Mouse (Mus musculus): ENCODE results near the gene Il18bp. TPM values are rescaled to one million over a fixed set of nuclear protein-coding genes. Genes with fewer than 3 reads are reported as not detected.
"Not testable (repeated sequence)": the region's sequence is repeated elsewhere in the genome, so short reads cannot be mapped to it uniquely, and the experiment has no call there.

Gene Il18bp
- 10 to 100 TPM in 2 of 4 experiments, 1 to 10 TPM in 2; 7.1 to 15.8 (median 9.8) TPM for total RNA-seq (2022)

GRCm38 (mm10) chr7:102018590-102018989 is at the start of gene Il18bp:
Il18bp (minus strand) TSS chr7:102018690.
- DNase-seq (ENCODE audit: low spot score), result no peak

DNA sequence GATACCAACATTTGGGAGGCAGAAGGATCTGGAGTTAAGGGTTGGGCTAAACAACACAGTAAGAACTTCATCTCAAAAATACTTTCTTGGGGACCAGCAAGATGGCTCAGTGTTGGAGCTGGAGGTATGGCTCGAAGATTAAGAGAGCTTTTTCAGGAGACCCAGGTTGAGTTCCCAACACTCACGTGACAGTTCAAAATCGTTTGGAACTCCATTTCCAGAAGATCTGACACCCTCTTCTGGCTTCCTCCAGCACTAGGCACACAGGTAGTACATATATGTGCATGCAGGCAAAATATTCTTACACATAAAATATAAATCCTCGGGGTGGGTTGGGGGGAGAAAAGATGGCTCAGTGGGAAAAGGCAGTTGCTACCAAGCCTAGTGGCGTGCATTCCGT is 47.9 kb upstream of the Il18bp start:
- no peak for DNase-seq (ENCODE audit: low spot score)

GRCm38 (mm10) chr7:102065046-102065891 is 46.8 kb upstream of the Il18bp start, which contains the start of the genes Rnf121, Xndc1 and Xntrpc:
Rnf121 (minus strand) TSS chr7:102065469.
Xndc1 (plus strand) TSS chr7:102065511.
Xntrpc (plus strand) TSS chr7:102065713.
- peak; percentile 93 for DNase-seq (ENCODE audit: low spot score)

DNA sequence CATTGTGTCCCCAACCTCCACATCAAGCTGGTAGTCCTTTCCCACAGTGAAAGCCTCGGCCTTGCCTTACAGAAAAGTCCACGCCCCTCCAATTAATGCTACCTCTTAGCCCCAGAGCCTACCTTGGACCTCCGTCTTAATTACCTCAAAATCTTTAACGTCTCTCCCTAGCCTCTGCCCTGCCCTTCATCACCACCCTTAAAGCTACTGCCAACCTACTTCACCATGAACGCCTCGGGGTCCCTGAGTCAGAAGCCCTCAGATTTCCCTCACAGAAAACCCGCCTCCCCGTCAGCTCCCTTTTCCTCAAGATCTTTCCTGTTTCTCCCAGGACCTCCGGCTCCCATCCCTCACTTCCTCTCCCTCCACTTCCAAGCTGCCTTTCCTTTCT is 46.2 kb upstream of the Il18bp start:
- DNase-seq (ENCODE audit: low spot score), result no peak

DNA sequence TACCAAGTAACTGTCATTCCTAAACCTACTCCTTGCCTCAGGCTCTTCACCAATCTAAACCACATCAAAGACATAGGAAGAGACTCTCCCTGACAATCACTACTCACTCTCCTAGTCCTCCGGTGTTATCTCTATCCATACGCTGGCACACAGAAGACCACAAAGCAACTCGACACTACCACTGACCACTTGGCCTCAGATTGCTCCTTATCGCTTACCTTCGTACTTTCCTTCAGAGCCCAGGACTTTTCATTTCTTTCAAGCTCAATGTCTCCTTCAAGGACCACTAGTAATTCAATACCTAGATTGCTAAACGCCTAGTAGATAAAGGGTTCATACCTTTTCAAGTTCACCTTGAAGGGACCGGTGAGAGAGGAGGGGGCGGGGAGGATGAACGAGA is 45.4 kb upstream of the Il18bp start:
- no peak for DNase-seq (ENCODE audit: low spot score)

DNA sequence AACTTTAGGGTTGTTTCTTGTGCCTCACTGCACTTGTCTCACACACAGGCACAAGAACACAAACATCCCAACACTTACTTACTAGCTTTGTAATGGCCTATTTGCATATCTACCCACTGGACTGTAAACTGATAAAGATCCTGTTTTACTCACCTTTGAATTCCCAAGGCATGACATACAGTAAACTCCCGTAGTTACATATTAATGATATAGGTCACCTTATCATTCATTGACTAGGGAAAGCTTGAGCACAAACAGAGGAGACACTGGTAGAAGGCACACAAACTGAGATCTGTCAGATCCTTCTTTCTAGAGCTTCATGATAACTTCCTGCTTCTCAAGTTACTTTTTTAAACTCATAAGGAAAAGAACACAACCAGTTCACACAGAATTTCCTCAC is 43.7 kb upstream of the Il18bp start:
- no peak for DNase-seq (ENCODE audit: low spot score)

GRCm38 (mm10) chr7:102061353-102061752 is 42.9 kb upstream of the Il18bp start:
- DNase-seq (ENCODE audit: low spot score), result no peak

GRCm38 (mm10) chr7:102048524-102048923 is 30.0 kb upstream of the Il18bp start:
- DNase-seq (ENCODE audit: low spot score), result not testable (repeated sequence)

GRCm38 (mm10) chr7:102042314-102042713 is 23.8 kb upstream of the Il18bp start:
- DNase-seq (ENCODE audit: low spot score), result no peak

DNA sequence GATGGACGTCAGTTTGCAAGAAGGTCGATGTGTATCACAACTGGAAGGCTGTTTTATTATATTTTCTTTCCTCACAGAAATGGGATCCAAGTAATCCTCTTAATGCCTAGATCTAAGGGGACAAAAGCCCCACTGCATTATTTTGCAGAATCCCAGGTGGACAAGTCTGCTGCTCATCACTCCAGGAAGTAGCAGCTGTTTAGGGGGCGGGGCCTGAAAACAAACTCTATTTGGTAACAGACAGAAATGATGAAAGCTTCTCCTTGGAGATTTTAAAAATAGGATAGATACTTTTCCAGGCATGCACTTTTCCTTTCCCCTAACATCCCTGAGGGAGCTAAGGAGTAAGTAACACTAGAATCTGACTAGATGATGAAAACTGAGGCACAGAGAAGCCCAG is 18.8 kb upstream of the Il18bp start:
- DNase-seq (ENCODE audit: low spot score), result no peak

- DNase-seq (ENCODE audit: low spot score), result no peak
These were observed 17.0 kb upstream of the Il18bp start for GRCm38 (mm10) chr7:102035534-102035933.

DNA sequence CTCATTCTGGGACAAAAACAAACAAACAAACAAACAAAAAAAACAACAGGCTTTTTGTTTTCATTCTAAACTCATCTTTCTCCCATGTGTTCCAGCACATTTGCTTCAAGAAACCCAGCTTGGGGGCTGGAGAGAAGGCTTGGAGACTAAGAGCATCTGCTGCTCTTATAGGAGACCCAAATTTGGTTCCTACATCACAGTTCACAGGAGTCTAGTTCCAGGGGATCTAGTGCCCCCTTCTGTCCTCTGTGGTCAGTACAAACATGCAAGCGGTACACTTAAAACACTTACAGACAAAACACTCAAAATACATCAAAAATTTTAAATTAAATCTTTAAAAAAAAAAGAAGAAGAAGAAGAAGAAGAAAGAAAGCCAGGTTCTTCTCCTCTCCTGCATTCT is 16.4 kb upstream of the Il18bp start:
- DNase-seq (ENCODE audit: low spot score), result no peak

DNA sequence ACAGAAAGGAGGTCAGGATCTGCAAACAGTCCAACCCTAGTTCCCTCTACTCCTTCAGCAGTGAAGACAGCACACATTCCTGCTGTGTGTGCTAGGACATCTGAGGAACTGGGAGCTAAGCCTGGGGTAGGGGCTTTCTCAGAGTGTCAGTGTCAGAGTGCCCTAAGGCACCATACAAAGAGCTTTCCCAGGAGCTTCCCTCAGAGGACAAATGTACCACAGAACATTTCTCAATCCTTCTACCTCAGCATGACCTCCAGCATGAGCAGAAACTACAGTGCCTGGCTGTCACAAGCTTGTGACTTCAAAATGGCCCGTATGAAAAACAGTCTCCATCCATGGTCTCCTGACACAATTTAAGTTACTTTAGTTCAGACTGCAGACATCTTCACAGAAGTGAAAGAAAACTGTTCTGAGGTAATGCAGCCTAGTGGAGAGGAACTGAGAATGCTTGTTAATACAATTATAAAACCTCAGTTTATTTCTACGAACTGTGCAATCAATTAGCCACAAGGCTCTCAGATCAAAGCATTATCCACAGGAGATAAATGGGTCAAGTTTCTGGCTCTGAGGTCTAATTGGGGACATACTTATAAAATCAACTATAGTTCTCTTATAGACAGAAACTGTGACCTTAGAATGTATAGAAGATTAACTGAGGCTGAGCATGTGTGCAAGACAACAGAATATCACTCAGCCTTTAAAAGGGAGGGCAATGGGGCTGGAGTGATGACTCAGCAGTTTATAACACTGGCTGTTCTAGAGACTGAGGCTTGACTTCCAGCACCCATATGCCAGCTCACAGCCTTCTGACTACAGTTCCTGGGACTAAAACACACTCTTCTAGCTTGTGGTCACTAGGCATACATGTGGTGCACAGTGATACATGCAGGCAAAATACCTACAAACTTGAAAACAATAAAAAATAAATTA is 7.0 kb upstream of the Il18bp start:
- no peak for DNase-seq (ENCODE audit: low spot score)

DNA sequence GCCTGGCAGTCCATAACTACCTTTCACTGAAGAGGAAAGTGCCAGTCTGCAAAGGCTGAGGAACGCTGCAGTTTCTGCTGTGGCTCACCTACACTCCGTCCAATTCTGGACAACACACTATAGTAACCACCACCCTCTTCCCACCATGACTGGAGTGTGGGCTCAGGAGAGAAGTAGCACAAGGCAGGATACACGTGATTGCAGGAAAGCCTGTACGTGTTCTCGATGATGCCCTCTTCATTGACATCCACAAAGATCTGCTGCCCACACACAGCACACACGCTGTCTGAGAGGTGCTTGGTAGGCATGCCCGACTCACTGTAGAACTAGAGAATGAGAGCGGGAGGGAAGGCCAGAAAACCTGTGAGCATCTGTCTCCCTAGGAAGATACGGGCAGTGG is 5.3 kb upstream of the Il18bp start:
- no peak for DNase-seq (ENCODE audit: low spot score)

DNA sequence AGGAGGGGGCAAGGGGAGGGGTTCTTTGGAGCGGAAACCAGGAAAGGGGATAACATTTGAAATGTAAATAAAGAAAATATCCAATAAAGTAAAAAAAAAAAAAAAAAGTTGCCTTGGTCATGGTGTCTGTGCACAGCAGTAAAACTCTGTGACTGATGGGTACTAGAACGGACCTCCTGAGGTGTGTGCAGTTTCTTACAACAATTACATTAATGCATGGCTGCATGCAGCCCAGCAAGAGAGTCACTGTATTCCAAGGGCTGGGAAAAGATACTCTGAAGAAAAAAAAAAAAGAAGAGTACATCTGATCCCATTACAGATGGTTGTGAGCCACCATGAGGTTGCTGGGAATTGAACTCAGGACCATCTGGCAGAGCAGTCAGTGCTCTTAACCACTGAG is 2.4 kb upstream of the Il18bp start:
- DNase-seq (ENCODE audit: low spot score), result not testable (repeated sequence)

GRCm38 (mm10) chr7:102019362-102019761 is 872 bp upstream of the Il18bp start:
- no peak for DNase-seq (ENCODE audit: low spot score)

- DNase-seq (ENCODE audit: low spot score), result peak; percentile 44
These were observed 456 bp downstream of the Il18bp start for GRCm38 (mm10) chr7:102018034-102018433.

DNA sequence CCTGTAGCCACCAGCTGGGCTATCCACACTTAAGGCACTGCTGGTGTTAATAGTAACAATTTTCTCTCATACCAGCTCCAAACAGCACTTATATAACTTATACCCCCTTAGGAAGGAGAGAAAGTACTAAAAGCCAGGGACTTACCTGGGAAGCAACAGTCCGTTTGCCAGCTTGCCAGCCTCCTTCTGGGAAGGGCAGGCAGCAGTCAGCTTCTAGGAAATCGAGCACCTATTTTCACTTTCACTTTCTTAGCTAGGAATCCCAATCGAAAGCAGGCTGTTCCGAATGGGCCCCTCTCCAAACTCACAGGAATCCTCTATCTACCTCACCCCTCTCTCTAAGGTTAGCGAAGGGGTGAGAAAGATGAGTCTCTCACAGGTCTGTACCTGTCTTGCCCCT is 1.0 kb downstream of the Il18bp start:
- peak; percentile 48 for DNase-seq (ENCODE audit: low spot score)

DNA sequence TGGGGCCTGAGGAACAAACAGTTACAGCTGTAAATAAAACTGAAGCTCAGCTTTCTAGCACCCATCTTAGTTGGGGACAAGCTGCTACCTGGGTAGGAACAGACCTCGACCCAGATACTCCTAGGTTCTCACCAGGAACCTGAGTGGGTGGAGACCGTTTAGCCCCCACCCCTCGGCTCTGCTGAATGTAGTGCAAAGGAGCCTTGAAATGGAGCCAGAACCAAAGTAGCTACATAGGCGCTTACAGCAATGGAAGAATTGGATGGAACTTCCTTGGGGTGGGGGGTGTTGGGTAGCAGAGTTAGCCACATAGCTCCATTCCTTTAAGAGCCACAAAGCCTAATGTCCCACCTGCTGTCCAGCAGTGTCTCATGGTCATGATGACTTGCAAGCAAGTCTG is 1.6 kb downstream of the Il18bp start:
- DNase-seq (ENCODE audit: low spot score), result no peak

GRCm38 (mm10) chr7:102014995-102015394 is 3.5 kb downstream of the Il18bp start:
- no peak for DNase-seq (ENCODE audit: low spot score)

GRCm38 (mm10) chr7:102013416-102013815 is 5.1 kb downstream of the Il18bp start:
- DNase-seq (ENCODE audit: low spot score), result no peak

DNA sequence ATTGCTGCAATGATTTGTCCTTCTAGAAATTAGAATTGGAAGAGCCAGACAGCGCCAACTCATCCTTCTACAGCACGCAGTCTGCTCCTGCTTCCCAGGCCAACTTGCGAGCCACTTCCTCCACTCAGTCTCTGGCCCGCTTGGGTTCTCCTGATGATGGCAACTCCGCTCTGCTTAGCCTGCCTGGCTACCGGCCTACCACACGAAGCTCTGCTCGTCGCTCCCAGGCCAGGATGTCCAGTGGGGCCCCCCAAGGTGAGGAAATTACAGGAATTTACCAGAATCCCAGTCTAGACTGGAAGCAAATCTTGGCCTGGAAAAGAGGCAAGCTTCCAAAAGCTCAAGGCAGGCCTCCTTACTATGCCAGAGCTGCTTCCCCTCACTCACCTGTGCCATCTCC is 6.6 kb downstream of the Il18bp start:
- no peak for DNase-seq (ENCODE audit: low spot score)
